Mouse (Mus musculus) brain, embryonic 14.5 days (tissue): Measurements from ENCODE around the gene Rundc3b. TPM values are rescaled to one million over a fixed set of nuclear protein-coding genes. Genes with fewer than 3 reads are reported as not detected.

Experiments
- DNase-seq: peaks from one replicate; pipeline ENCODE4 v3.0.0-alpha.2; 2011; ENCODE audit warnings: low read depth
- CTCF ChIP-seq: fragments of 200-500 bp; IDR thresholded peaks from 2 replicates; pipeline ENCODE4 v1.5.1; 2012; ENCODE audit warnings: inconsistent platforms, mild to moderate bottlenecking, moderate library complexity, borderline replicate concordance; ENCODE audit not compliant: insufficient read depth, insufficient read length; ENCODE audit errors: extremely low read depth
- POLR2A ChIP-seq: fragments of 200-500 bp; IDR thresholded peaks from 2 replicates; pipeline ENCODE4 v1.6.1; 2012; ENCODE audit warnings: mild to moderate bottlenecking, inconsistent platforms, borderline replicate concordance; ENCODE audit not compliant: poor library complexity, insufficient read depth, insufficient read length, severe bottlenecking; ENCODE audit errors: extremely low read depth
- polyA plus RNA-seq: library from polyadenylated mRNA; depleted of rRNA; stranded (reverse); fragments of >200 nt; gene quantifications from 2 replicates; pipeline ENCODE4 v1.2.3, GENCODE M21; 2012; rRNA removed

The Rundc3b gene
- polyA plus RNA-seq = 28.8 and 37.1 TPM in 2 replicates

DNA sequence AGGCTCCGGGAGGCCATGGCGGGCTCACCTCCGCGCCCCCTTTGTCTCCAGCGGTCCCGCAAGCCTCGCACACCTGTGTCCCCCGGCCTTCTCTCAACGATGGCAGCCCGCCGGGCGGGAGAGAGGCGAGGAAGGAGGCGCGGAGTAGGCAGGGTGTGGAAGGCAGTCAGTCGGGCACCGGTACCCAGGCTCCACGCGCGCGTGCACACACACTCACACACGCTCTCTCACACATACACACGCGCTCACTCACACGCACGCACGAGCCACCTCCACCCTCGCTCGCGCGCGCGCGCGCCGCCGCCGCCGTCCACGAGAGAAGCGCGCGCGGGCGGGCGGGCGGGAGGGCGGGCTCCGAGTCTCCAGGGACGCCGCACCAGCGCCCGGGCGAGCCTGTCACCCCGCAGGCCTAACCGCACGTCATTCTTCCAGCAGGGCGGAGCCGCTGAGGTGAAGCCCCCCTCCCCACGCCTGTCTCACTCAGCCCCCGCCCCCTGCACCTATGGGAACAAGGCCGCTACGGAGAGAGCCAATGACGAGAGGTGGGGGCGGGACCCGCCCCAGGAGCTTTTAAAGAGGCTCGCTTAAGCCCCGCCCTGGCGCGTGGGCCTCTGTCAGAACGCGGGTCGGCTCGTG lies at the start of gene Rundc3b:
Gene Rundc3b (minus strand): TSS at position 357 of the 636 bp plus-strand sequence.
- peak; percentile 99 for DNase-seq
- peak; percentile 2; the same call in 1 of the 2 replicates for TF ChIP-seq CTCF
- peak; percentile 72 for TF ChIP-seq POLR2A

- no peak for DNase-seq
These were observed 46.9 kb upstream of the Rundc3b start for GRCm38 (mm10) chr5:8669606-8670005.

GRCm38 (mm10) chr5:8667758-8668474 lies 45.2 kb upstream of the Rundc3b start:
- DNase-seq = no peak
- no peak for TF ChIP-seq CTCF
- no peak for TF ChIP-seq POLR2A

More at GRCm38 (mm10) chr5:8669606-8670005, 46.9 kb upstream of the Rundc3b start:
- TF ChIP-seq CTCF = no peak
- no peak for TF ChIP-seq POLR2A

- no peak for TF ChIP-seq CTCF
- no peak for TF ChIP-seq POLR2A
These were observed 41.9 kb upstream of the Rundc3b start for GRCm38 (mm10) chr5:8664678-8665077.

DNA sequence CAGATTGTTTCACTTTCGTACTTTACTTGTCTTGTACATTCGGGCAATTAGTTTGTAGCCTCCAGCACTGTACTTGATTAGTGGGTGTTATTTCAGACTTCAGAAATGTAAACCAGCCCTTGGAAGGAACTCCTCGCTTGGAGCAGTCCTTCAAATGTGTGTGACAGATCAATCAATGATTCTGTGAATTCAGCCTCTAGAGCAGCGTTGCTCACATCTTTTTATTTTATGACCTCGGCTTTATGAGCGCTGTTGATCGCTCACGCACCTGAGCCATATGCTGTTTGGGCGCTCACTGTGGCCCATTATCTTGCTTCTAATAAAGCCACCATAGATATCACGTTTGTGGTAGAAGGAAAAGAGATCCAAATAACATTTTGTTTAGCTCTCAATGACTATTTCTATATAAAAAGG lies 38.0 kb upstream of the Rundc3b start:
- TF ChIP-seq POLR2A (no peak), CTCF (no peak)
- peak; percentile 29 for DNase-seq

More at GRCm38 (mm10) chr5:8664678-8665077, 41.9 kb upstream of the Rundc3b start:
- DNase-seq = no peak

GRCm38 (mm10) chr5:8659911-8660737 lies 37.4 kb upstream of the Rundc3b start, which contains the start of gene Abcb1a:
Gene Abcb1a, plus strand, starts transcription at chr5:8660077.
- TF ChIP-seq CTCF (no peak), POLR2A (no peak)
- DNase-seq = peak; percentile 14

DNA sequence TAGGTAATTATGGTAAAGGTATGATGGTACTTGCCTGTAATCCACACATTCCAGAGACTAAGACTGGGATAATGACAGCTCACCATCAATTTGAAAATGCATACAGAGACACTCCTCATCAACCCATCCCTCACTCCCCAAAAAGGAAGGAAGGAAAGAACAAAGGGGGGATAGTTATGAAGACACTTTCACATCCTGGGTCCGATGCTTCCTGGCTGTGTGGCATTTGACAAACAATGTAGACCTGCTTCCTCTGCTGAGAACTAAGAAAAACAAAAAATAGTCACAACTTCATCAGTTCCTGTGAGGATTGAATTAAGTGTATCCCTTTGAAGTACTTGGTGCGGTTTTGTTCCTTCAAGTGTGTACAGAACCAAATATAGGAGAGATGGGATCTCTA lies 29.3 kb upstream of the Rundc3b start:
- no peak for TF ChIP-seq CTCF
- TF ChIP-seq POLR2A = no peak
- no peak for DNase-seq

DNA sequence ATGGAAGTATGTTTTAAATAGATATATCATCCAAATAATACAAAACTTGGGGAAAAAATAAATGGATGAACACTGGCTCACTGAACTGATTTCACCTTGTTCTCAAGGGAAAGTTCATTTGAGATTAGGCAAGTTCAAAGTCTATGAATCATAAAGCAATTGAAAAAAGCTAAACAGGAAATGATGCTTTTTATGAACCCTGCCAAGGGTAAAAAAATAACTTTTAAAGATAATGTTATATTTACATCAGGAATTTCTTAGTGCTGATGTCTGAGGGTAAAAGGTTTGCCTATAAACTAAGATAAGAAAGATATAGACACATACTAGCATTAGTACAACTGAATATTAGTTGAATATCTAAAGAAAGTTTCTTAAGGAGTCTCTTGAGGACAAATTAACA lies 26.0 kb upstream of the Rundc3b start:
- DNase-seq = no peak
- no peak for TF ChIP-seq CTCF
- no peak for TF ChIP-seq POLR2A

DNA sequence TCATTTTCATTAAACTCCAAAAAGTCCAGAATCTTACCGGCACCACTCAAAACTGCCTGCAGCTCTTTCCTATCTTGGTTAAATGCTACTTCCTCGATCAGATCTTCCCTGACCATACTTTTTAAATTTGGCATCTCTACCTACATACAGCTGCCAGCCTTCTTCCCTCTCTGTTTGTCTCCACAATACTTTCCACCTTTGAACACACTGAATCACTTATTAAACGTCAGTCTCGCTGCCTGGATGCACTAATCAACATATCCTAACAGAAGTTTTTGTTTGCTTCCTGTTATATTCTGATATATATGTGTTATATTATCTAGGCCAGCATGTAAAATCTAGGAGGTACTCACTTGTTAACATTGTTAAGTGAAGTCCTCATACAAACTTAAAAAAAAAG lies 25.5 kb upstream of the Rundc3b start:
- no peak for DNase-seq
- no peak for TF ChIP-seq CTCF
- TF ChIP-seq POLR2A = no peak

GRCm38 (mm10) chr5:8634489-8634975 lies 11.8 kb upstream of the Rundc3b start:
- no peak for TF ChIP-seq POLR2A
- no peak for TF ChIP-seq CTCF
- DNase-seq = no peak

GRCm38 (mm10) chr5:8632901-8633300 lies 10.1 kb upstream of the Rundc3b start:
- no peak for DNase-seq
- TF ChIP-seq POLR2A = no peak
- no peak for TF ChIP-seq CTCF
